Mouse (Mus musculus) MEL-GATA-1-ER (cell line): ENCODE measurements around the gene Hint1.
"Not testable (repeated sequence)": the region's sequence is repeated elsewhere in the genome, so short reads cannot be mapped to it uniquely, and the experiment has no call there.

Source experiments
- DNase-seq: peaks from one replicate; pipeline ENCODE4 v3.0.0-alpha.2; 2012; ENCODE audit warnings: low read depth; ENCODE audit errors: extremely low read depth

Hint1 gene

DNA sequence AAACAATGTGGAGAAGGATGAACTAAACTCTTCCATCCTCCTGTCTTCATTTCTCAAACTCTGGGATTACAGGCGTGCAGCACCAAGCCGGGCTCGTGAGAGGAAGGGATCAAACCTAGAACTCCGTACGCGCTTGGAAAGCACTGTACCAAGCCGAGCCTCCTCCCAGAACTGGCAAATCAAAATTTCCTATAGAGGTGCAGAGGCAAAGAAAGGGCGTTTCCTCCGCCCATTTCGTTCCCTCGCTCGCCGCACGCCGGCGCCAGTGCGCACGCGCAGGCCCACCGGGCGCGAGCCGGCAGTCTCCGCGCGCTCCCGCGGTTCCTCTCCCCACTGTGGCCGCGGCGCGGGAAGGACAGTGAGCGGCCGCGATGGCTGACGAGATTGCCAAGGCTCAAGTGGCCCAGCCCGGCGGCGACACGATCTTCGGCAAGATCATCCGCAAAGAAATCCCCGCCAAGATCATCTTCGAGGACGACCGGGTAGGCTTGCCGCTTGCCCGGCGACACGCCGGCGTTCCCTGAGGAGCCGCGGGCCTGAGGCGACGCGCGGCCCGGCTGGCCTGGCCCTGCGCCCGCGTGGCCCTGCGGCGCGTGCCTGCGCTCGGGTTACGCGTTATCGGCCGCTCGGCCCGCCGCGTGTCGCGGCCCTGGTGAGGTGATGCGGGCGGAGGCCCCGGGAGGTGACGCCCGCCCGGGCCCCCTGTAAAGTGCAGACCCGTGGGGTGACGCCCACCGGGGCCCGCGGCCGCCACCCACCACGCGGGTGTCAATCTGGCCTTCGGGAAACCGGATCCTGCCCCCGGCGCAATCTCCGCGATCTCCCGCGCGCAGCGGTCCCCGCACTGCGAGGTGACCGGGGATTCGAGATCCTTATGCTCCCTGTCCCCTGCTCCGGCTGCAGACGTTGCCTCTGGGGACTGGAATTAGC, at the start of gene Hint1:
Hint1 (plus strand) TSS at position 265 of the 930 bp plus-strand sequence.
- peak; percentile 81 for DNase-seq

DNA sequence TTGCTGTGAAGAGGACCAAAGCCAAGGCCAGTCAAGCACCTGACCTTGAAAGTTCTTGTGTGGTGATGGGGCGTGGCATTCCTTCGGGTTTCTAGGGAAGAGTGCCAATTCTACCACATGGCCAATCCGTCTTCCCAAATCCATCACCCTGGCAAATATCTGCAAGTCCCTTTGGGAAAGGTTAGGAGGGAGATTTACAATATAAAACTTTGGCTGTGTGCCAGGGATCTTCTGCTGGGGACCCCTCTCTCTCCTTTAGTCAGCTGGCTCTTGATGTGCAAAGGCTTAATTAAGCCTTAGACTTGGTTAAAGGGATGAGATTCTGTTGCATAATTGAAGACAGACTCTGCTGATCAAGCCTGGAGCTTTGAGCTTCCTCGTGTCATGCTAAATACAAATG, 48.7 kb upstream of the Hint1 start:
- no peak for DNase-seq

DNA sequence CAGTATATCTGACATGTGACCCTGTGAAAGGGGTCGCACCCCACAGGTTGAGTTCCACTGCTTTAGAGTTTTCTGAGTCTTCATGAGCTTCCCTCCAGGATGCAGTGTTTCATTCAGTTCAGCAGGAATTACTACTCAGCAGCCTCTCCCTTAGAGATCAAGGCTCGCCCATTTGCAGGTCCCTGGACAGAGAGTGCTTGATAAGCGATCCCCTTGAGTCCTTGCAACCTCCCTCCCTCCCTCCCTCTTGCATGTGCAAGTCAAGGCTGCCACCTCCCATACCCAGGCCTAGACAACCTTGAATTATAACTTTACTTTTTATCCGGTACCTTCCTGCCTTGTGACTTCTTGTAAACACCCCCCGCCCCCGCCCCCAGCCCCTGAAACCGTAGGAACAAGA, 46.7 kb upstream of the Hint1 start:
- DNase-seq: no peak

DNA sequence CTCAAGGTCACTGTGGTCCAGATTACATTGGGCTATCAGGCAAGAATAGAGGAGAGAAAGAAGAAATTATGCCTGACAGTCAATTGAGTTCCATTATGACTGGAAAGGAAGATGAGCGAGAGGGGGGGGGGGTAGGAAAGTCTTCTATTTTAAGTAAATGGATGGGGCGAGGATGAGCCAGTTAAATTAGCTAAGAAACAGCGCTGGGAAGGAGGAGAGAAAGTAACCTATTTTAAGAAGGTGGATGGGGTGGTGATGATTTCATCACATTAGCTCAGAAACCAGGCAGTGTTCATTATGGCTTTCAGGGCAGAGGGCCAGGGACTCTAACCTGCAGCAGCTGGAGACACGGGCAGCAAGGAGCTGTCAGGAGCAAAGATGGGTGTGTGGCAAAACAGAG, 42.7 kb upstream of the Hint1 start:
- DNase-seq: no peak

DNA sequence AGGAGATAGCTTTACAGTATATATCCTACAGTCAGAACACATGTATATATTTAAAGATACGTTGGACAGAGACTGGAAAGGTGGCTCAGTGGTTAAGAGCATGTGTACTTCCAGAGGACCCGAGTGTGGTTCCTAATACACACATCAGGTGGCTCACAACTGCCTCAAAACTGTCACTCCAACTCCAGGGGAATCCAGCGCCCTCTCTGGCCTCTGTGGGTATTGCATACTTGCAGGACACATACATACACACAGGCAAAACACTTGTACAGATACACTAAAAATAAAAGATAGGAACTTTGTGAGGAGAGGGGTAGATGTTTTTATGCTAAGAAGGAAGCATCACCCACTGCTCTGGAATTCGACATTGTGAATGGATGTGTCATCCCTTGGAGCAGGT, 40.4 kb upstream of the Hint1 start:
- DNase-seq: no peak

DNA sequence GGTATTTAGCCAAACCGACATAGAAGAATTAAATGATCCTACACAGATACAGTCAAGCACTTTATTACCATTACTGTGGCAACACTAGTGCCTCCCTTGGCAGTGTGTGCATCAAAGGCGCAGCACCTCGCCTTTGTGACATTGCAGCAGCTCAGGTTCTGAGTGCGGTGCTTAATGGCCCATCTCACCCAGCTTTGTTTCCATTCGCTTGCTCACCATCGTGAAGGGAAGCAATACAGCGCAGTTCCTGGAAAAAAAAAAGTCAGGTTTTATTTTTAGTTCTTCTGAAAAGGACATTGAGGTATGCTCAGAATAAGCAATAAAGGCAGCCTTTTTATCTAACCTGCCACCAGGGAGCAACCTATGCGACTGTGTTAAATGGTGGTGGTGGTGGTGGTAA, 39.4 kb upstream of the Hint1 start:
- no peak for DNase-seq

DNA sequence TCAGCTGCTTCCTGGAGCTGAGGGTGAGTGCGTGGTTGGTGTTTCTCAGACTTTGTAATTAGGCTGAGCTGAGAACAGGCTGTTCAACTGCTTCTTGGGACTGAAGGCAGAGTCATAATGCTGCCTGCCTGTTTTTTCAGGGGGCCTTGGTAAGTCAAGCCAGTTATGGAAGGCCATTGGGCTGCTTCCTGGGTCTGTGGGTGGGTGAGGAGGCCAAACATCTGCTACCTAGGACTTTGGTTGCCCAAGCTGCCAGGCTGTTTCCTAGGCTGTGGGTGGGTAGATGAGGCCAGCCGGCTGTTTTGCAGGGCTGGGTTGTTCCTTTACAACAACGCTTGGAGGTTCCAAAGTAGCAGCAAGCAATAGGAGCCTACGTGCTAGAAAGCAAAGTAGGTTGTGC, 32.4 kb upstream of the Hint1 start:
- no peak for DNase-seq

DNA sequence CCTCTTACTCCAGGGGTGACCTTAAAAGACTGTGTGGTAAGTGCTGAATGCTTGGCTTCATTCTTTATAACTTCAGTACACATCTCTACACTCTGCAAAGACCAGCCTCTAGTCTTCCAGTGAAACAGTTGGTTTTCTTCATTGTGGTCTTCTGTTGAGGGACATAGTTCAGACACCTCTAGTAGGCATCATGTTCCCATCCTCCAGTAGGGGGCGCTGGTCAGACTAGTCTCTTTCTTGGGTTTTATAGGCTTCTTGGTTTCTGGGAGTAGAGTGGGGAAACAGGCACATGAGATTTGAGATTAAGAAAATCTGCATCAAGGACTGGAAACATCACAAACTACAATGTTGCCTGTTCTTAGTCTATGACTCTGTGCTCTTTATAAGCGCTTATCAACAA, 31.6 kb upstream of the Hint1 start:
- peak; percentile 34 for DNase-seq

DNA sequence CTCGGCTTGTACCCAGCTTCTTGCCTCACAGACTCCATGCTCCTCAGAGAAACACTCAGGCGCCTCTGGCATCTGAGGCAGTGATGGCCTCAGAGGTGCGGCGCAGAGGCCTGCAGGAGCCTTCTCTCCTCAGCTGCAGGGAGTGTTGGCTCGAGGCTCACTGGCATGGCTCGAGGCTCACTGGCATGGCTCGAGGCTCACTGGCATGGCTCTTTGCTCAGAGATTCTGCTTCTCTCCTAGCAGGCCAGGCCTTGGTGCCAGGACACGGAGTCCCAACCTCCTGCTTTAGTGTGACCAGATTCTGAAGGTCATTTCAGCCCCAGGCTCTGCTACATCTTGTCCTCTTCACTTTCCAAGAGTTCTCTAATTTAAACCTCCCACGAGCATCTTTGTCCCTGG, 30.1 kb upstream of the Hint1 start:
- no peak for DNase-seq

DNA sequence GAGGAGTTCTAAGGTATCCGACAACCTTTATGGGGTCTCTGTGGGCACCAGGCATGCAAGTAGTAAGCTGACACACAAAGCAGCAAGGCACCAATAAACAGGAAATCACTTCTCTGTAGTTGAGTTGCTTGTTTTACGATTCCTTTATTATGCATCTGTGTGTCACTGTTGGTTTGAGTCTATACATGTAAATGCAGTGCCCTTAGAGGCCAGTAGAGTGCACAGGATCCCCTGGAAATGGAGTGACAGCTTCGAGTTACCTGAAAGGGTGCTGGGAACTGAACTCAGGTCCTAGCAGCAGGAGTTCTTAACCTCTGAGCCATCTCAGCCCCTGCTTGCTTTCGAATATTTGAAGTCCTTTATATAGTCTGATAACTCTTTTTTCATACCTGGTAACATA, 26.5 kb upstream of the Hint1 start:
- DNase-seq: no peak

DNA sequence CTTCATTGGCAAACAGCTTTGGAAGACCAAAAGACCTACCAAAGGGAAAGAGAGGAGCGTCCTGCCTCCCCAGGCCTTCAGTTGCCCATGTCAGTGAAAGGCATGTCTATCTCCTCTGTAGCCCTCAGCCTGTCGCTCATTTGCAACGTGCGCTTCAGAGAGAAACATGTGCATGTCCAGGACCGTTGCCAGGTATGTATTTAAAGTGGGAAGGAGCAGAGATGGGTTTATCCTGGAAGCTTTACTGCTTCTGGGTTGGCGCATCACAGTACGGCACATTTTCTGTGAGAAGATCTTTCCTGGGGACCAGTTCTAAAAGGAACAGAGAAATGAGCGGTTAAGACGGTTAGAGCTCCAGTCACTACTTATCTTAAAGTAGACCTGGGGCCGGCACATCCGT, 25.3 kb upstream of the Hint1 start:
- no peak for DNase-seq

DNA sequence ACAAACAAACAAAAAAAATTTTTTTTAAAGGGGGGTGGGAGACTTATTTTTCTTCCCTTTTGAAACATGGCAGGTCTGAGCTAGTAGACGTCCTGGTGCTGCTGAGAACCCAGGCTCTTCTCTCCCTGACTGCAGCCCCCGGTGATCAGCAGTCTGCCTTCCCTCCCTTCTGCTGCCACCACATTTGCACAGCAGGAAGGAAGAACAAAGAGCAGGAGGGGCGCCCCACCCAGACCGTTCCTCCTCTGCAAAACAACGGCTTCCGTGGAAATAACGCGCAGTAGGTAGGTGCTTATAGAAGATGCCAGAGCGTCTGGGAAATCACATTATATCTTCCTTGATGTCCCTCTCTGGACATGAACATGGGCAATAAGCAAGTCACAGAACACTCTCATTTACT, 21.8 kb upstream of the Hint1 start:
- DNase-seq: no peak

DNA sequence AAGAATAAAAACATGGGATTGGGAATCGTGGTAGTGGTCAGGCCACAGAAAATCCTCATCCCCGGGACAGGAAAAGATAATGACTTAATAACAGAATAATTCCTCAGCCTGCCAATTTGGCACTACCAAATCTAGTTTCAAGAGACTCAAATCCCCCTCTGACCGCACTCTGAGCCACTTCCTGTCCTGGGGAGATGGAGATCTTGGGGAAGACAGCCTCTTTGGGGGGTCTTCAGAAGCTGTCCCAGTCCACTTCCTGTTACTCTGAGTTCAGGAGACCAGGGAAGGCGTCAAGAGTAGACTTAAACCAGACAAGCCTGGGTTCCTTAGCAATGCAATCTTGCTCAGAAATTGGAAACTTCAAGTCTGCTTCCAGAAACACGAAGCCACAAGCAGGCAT, 21.2 kb upstream of the Hint1 start:
- no peak for DNase-seq

DNA sequence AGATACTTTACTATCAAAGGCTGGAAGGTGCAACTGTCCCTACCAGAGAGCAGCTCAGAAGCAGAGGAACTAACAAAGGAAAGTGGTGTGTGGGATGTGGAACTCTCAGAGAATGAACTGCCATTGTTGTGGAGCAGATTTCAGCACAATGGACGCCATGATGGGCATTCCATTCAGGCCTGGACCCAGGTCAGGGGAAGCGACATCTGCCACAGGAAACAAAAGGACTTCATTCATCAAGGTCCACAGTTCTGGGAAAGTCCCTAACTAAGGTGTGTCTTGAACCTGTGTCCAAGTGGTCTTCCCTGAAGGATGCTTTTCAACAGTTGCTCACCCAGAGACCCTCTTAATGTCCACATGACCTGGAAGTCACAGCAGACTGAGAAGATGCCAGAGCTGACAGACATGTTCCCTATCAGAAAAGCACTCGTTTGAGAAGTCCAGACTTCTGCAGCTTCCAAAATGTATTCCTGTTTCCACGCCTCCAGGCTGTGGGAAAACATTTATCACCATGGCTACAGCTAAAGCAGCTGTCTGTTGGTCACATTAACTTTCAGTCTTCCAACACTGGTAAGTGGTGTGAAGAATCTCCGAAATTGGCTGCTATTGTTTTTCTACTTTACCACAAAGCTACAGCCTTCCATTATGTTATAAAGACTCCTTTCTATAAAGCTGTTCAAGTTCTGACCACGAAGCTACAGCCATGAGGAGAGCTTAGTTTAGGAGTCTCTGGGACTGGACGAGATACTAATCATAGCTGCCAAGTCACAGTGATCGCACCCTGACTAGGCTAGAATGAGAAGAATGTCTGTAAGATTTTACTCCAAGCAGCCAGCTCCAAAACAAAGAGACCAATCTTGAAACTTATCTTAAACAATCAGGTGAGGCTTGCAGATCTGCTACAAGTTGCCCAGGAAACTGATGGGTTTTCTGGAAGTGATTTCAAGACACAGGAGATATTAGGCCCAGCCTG, 20.4 kb upstream of the Hint1 start:
- DNase-seq: no peak

DNA sequence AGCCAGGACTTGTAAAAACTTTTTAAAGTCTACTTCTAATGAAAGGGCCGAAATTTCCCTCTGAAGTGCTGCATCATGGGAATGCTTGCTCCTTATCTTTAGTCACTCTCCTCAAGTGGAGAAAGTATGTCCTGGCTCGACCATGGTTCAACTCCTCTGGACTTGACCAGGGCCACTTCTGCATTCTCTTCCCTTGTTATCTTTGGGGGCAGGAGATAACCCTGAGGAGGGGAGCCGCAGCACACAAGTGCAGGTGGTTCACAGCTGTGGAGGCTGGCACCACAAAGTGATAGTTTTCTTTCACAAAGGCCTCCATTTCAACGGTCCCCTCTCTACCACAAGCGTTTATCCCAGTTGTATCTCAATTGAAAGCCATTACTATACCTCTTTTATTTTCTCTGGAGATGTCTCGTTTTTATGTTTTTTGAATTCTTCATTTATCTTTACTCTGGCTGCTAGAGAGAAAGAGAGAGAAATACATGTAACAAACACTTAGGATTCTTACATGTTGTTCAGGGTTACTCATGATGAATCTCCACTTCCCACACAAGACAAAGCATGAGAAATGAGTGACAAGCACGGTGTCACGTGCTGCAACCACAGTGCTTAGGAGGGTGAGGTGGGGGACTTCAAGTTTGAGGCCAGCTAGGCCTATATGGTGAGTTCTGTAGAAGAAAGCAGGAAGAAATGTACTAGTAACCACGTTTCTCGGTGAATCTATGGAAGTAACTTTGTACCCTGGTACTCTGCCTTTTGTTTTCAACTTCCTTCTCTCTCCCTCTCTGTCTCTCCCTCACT, 16.0 kb upstream of the Hint1 start:
- no peak for DNase-seq

DNA sequence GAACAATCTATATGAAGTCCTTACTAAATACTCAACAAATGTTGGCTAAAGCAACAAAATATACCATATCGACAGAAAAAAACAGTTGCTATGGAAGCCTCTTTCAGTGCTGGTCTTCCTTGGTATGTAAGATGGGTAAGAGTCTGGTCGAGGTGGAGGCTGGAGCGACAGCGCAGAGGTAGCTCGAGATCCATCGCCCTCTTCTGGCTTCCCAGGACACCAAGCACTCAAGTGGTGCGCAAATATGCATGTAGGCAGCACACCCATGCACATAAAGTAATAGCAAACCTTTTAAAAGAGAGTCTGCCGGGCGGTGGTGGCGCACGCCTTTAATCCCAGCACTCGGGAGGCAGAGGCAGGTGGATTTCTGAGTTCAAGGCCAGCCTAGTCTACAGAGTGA, 14.5 kb upstream of the Hint1 start:
- no peak for DNase-seq

DNA sequence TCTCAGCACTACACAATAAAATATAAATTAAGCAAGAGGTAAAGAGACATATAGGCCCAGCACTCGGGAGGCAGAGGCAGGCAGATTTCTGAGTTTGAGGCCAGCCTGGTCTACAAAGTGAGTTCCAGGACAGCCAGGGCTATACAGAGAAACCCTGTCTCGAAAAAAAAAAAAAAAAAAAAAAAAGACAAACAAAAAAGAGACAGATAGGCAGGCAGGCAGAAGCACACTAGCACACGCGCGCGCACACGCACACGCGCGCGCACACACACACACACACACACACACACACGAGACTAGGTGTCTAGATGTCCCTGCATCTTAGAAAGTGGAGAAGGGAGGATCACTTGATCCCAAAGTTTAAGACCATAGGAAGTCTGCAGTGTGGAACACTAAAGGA, 7.3 kb upstream of the Hint1 start:
- DNase-seq: not testable (repeated sequence)

DNA sequence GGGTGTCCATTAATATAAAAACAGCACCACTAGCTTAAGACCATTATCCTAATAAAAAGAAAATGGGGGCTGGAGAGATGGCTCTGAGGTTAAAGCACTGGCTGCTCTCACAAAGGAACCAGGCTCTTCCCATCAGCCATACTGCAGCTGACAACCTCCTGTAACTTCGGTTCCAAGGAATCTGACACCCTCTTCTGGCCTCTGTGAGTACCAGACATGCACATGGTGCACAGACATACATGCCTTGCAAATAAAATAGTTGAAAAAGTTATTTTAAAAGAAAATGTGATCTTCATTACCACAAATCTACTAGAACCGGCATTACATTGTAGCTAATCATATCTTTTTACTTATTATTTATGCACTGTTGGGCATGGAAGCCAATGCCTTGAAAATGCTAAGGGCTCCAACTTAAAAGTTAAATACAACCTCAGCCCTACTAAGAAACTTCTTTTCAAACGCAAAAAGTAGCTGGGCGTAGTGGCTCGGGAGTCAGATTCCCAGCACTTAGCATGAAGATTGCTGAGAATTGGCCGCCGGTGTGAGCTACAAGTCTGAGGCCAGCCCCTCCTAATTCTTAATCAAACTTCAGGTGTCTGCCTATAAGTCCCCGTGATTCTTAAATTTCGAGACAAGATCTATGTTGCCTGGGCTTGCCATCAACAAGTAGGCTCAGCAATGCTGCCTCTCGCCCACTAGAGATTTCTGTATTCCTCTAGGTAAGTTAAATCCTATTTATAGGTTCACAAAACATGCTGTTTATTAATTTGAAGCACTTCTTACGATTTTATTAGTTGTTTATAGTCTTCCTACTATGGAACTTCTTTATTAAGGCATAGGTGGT, 6.6 kb upstream of the Hint1 start:
- no peak for DNase-seq

DNA sequence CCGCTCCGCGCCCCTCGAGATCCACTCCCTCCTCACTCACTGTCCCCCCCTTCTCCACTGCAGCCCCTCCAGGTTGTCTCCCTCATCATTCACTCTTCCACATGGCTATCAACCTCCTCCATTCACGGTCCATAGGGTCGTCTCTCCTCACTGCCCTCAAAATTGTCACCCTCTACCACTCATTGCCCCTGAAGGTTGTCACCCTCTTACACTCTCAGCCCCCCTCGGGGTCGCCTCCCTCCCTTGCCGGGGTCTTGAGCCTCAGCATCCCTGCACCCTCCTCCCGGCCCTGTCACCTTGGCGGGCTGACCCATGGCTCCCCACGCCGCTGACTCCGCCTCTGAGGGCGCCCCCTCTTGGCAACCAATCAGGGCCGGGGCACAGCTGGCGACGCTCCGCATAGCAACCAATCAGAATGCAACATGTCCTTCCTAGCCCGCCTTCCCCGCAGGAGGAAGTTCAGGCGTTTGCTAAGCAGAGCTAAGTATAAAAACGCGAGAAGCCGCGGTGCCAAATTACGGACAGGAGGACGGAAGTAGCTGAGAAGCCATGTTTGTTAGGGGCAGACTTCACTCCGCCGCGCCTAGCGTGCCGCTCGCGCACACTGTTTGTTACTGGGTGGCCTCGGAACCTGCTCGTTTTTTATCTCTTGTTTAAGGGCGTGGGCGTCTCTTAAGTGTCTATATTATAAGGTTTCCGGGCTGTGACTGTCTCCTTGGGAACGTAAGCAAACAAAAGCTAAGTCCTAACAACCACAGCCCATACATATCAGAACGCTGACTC, 5.7 kb upstream of the Hint1 start, which contains the start of gene Lyrm7:
Lyrm7 (minus strand) TSS at position 661 of the 783 bp plus-strand sequence.
- DNase-seq: peak; percentile 99
